Mouse (Mus musculus) thymus, adult 2 months (tissue): Measurements from ENCODE around the gene Spast.

Experiments used
- CTCF ChIP-seq: fragments of 200-500 bp; IDR thresholded peaks from 2 replicates; pipeline ENCODE4 v1.5.1; 2012; ENCODE audit warnings: mild to moderate bottlenecking, control low read depth, low read length, moderate library complexity, borderline replicate concordance; ENCODE audit not compliant: control insufficient read depth, poor library complexity, insufficient read depth; ENCODE audit errors: extremely low read depth
- POLR2A ChIP-seq: fragments of 200-500 bp; IDR thresholded peaks from 2 replicates; pipeline ENCODE4 v1.6.1; 2012; ENCODE audit warnings: mild to moderate bottlenecking, low read length, control low read depth, moderate library complexity; ENCODE audit not compliant: control insufficient read depth, poor library complexity, insufficient read depth; ENCODE audit errors: extremely low read depth

GRCm38 (mm10) chr17:74305616-74306015, 33.2 kb upstream of the Spast start:
- TF ChIP-seq POLR2A = no peak
- no peak for TF ChIP-seq CTCF
